Mouse (Mus musculus): ENCODE results near the gene Plcd3. TPM values are rescaled to one million over a fixed set of nuclear protein-coding genes. Genes with fewer than 3 reads are reported as not detected.

Gene Plcd3
- polyA plus RNA-seq, 1 experiment from 2014 or later, result 1.7 TPM

- Histone ChIP-seq H3K27ac (ENCODE audit: low read depth, low read length) (0 out of 2 replicates have a peak overlapping the region, but pooled peaks have one; percentile 3), H3K36me3 (ENCODE audit: control insufficient read depth, insufficient read depth, low read length) (no peaks in the 10 kb centered on the region), H3K4me3 (ENCODE audit: low read depth, low read length) (peak overlapping the region; percentile 69), H3K9me3 (ENCODE audit: control insufficient read depth, low read length) (no peaks in the 10 kb centered on the region), H3K9ac (ENCODE audit: low read depth, low read length) (peak overlapping the region; percentile 60), H3K4me1 (replicated peaks; ENCODE audit: control insufficient read depth, insufficient read depth, low read length) (no peaks in the 10 kb centered on the region), H3K27me3 (ENCODE audit: control insufficient read depth, insufficient read depth, low read length) (no peaks in the 10 kb centered on the region), H3K4me2 (replicated peaks; ENCODE audit: low read depth, low read length) (peak overlapping the region; percentile 49)
- ATAC-seq (ENCODE audit: low FRiP score) (no peak; the same call in 1 of the 2 replicates), DNase-seq (ENCODE audit: low spot score) (no peak)
- 16% methylated on average over 8 of the region's 8 CpGs for WGBS
Observed at GRCm38 (mm10) chr11:103027570-103028175, 73.8 kb downstream of the Plcd3 start.

GRCm38 (mm10) chr11:103026901-103027300, 74.6 kb downstream of the Plcd3 start:
- Histone ChIP-seq H3K4me2 (replicated peaks; ENCODE audit: low read depth, low read length) (no peak overlapping the region), H3K4me1 (replicated peaks; ENCODE audit: control insufficient read depth, insufficient read depth, low read length) (no peaks in the 10 kb centered on the region), H3K4me3 (ENCODE audit: low read depth, low read length) (no peak overlapping the region), H3K9me3 (ENCODE audit: control insufficient read depth, low read length) (no peaks in the 10 kb centered on the region), H3K9ac (ENCODE audit: low read depth, low read length) (no peak overlapping the region), H3K27ac (ENCODE audit: low read depth, low read length) (no peak overlapping the region), H3K36me3 (ENCODE audit: control insufficient read depth, insufficient read depth, low read length) (no peaks in the 10 kb centered on the region), H3K27me3 (ENCODE audit: control insufficient read depth, insufficient read depth, low read length) (no peaks in the 10 kb centered on the region)
- DNase-seq (ENCODE audit: low spot score), result no peak
- no peak for ATAC-seq (ENCODE audit: low FRiP score)
- WGBS, result 94% methylated on average over 3 of the region's 3 CpGs

GRCm38 (mm10) chr11:103023974-103024373, 77.5 kb downstream of the Plcd3 start:
- no peaks in the 10 kb centered on the region for H3K4me1 ChIP-seq (replicated peaks; ENCODE audit: control insufficient read depth, insufficient read depth, low read length)
- H3K9ac ChIP-seq (ENCODE audit: low read depth, low read length), result no peak overlapping the region
- ATAC-seq (ENCODE audit: low FRiP score) (no peak), DNase-seq (ENCODE audit: low spot score) (no peak)
- no peak overlapping the region for H3K27ac ChIP-seq (ENCODE audit: low read depth, low read length)
- H3K27me3 ChIP-seq (ENCODE audit: control insufficient read depth, insufficient read depth, low read length), result no peaks in the 10 kb centered on the region
- no peaks in the 10 kb centered on the region for H3K36me3 ChIP-seq (ENCODE audit: control insufficient read depth, insufficient read depth, low read length)
- H3K4me3 ChIP-seq (ENCODE audit: low read depth, low read length), result no peak overlapping the region
- H3K4me2 ChIP-seq (replicated peaks; ENCODE audit: low read depth, low read length), result no peak overlapping the region
- 93% methylated on average over 3 of the region's 3 CpGs for WGBS
- no peaks in the 10 kb centered on the region for H3K9me3 ChIP-seq (ENCODE audit: control insufficient read depth, low read length)

GRCm38 (mm10) chr11:103020713-103021335, 80.6 kb downstream of the Plcd3 start:
- H3K27ac ChIP-seq (ENCODE audit: low read depth, low read length), result no peak overlapping the region
- no peaks in the 10 kb centered on the region for H3K9me3 ChIP-seq (ENCODE audit: control insufficient read depth, low read length)
- H3K4me1 ChIP-seq (replicated peaks; ENCODE audit: control insufficient read depth, insufficient read depth, low read length), result 0 out of 2 replicates have a peak, but pooled peaks cover 2% of the 10 kb centered on the region
- no peak overlapping the region for H3K4me2 ChIP-seq (replicated peaks; ENCODE audit: low read depth, low read length)
- no peak overlapping the region for H3K9ac ChIP-seq (ENCODE audit: low read depth, low read length)
- DNase-seq (ENCODE audit: low spot score) (no peak), ATAC-seq (ENCODE audit: low FRiP score) (no peak)
- no peaks in the 10 kb centered on the region for H3K27me3 ChIP-seq (ENCODE audit: control insufficient read depth, insufficient read depth, low read length)
- H3K4me3 ChIP-seq (ENCODE audit: low read depth, low read length), result no peak overlapping the region
- no peaks in the 10 kb centered on the region for H3K36me3 ChIP-seq (ENCODE audit: control insufficient read depth, insufficient read depth, low read length)
- 79% methylated on average over 3 of the region's 3 CpGs for WGBS

Other genes with a start within 250 kb of the Plcd3 start
- 205 and 222 TPM in 2 replicates for gene Eftud2, start 220.7 kb downstream of the Plcd3 start, polyA plus RNA-seq (2014; fragmentation: Nextera tagmentation; extraction: Ambion mirVana)
- 1.2 and 2.0 TPM in 2 replicates for gene Ccdc103, start 220.5 kb downstream of the Plcd3 start, polyA plus RNA-seq (2014; fragmentation: Nextera tagmentation; extraction: Ambion mirVana)
- gene Fam187a, start 216.5 kb downstream of the Plcd3 start, polyA plus RNA-seq (2014; fragmentation: Nextera tagmentation; extraction: Ambion mirVana), result not detected in 2 replicates
- gene Gfap, start 200.7 kb downstream of the Plcd3 start, polyA plus RNA-seq (2014; fragmentation: Nextera tagmentation; extraction: Ambion mirVana), result 0.12 and 0.20 TPM in 2 replicates
- 7.3 and 8.5 TPM in 2 replicates for gene Kif18b, start 176.5 kb downstream of the Plcd3 start, polyA plus RNA-seq (2014; fragmentation: Nextera tagmentation; extraction: Ambion mirVana)
- 10.5 and 11.0 TPM in 2 replicates for gene C1ql1, start 155.0 kb downstream of the Plcd3 start, polyA plus RNA-seq (2014; fragmentation: Nextera tagmentation; extraction: Ambion mirVana)
- 41.0 and 51.1 TPM in 2 replicates for gene Nmt1, start 73.5 kb downstream of the Plcd3 start, polyA plus RNA-seq (2014; fragmentation: Nextera tagmentation; extraction: Ambion mirVana)
- gene Dcakd, start 73.3 kb downstream of the Plcd3 start, polyA plus RNA-seq (2014; fragmentation: Nextera tagmentation; extraction: Ambion mirVana), result 228 and 229 TPM in 2 replicates
- gene Acbd4, start within 50 bp of the Plcd3 start, polyA plus RNA-seq (2014; fragmentation: Nextera tagmentation; extraction: Ambion mirVana), result 4.9 and 6.2 TPM in 2 replicates
- gene Hexim1, start 14.6 kb upstream of the Plcd3 start, polyA plus RNA-seq (2014; fragmentation: Nextera tagmentation; extraction: Ambion mirVana), result 4.1 and 5.4 TPM in 2 replicates
- 5.2 and 7.3 TPM in 2 replicates for gene Hexim2, start 30.8 kb upstream of the Plcd3 start, polyA plus RNA-seq (2014; fragmentation: Nextera tagmentation; extraction: Ambion mirVana)
- gene Fmnl1, start 69.4 kb upstream of the Plcd3 start, polyA plus RNA-seq (2014; fragmentation: Nextera tagmentation; extraction: Ambion mirVana), result 0.91 and 1.1 TPM in 2 replicates
- 0.25 and 0.27 TPM in 2 replicates for gene 1700023F06Rik, start 106.9 kb upstream of the Plcd3 start, polyA plus RNA-seq (2014; fragmentation: Nextera tagmentation; extraction: Ambion mirVana)
- not detected in 2 replicates for gene Spata32, start 116.8 kb upstream of the Plcd3 start, polyA plus RNA-seq (2014; fragmentation: Nextera tagmentation; extraction: Ambion mirVana)
- gene Map3k14, start 165.8 kb upstream of the Plcd3 start, polyA plus RNA-seq (2014; fragmentation: Nextera tagmentation; extraction: Ambion mirVana), result 3.0 and 3.3 TPM in 2 replicates

Data from hindbrain, embryonic 11.5 days (tissue).